Mouse (Mus musculus) megakaryocyte, embryonic 14.5 days (primary cell): Measurements from ENCODE around the gene Dgkg. TPM values are rescaled to one million over a fixed set of nuclear protein-coding genes. Genes with fewer than 3 reads are reported as not detected.

Experiments used
- H3K27me3 ChIP-seq: replicated peaks from 2 replicates; pipeline ENCODE3; 2012; ENCODE audit warnings: inconsistent platforms
- H3K36me3 ChIP-seq: replicated peaks from 2 replicates; pipeline ENCODE3; 2012; ENCODE audit warnings: low read length, inconsistent platforms, mixed read lengths
- H3K4me1 ChIP-seq: 2 replicates; pipeline ENCODE4 v1.6.1; 2012; ENCODE audit warnings: inconsistent platforms
- H3K4me3 ChIP-seq: replicated peaks from 2 replicates; pipeline ENCODE3; 2012; ENCODE audit warnings: moderate library complexity, mild to moderate bottlenecking, inconsistent platforms
- H3K9me3 ChIP-seq: 2 replicates; pipeline ENCODE4 v1.6.1; 2012; ENCODE audit warnings: inconsistent platforms
- FLI1 ChIP-seq: IDR thresholded peaks from 2 replicates; pipeline ENCODE4 v1.6.1; 2012; ENCODE audit warnings: low read length, inconsistent platforms, mixed read lengths
- GATA1 ChIP-seq: IDR thresholded peaks from 3 replicates; pipeline ENCODE4 v1.6.1; 2012; ENCODE audit warnings: mixed read lengths, low read length, inconsistent platforms, borderline replicate concordance
- polyA plus RNA-seq: library from polyadenylated mRNA; stranded (reverse); fragments of >175 nt; gene quantifications from 2 replicates; pipeline ENCODE4 v1.2.3, GENCODE M21; 2012; ENCODE audit warnings: low replicate concordance; ENCODE audit not compliant: insufficient read depth

Gene Dgkg
- polyA plus RNA-seq, 1 experiment: 2.9 TPM

DNA sequence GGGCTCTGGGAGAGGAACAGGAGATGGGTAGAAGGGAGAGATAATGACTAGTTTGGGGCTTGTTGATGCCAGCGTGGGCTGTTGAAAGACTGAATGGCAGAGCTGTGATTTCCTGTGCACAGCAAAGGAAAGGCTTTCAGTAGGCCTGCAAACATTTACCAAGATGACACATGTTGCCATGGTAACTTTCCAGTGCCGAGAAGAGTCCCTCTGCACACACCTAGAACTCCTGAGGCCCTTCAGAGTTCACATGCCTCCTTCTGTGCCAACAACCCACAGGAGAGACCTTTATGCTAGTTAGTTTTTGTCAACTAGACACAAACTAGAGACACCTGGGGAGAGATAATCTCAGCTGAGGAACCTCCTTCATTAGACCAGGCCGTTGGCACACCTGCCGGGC lies 163.6 kb downstream of the Dgkg start:
- Histone ChIP-seq H3K4me1 (peaks cover 3% of the 10 kb centered on the region; the same call in 1 of the 2 replicates), H3K9me3 (no peaks in the 10 kb centered on the region), H3K27me3 (no peaks in the 10 kb centered on the region), H3K4me3 (no peak overlapping the region), H3K36me3 (peaks cover 99% of the 10 kb centered on the region)
- no peak for TF ChIP-seq GATA1
- TF ChIP-seq FLI1: no peak

DNA sequence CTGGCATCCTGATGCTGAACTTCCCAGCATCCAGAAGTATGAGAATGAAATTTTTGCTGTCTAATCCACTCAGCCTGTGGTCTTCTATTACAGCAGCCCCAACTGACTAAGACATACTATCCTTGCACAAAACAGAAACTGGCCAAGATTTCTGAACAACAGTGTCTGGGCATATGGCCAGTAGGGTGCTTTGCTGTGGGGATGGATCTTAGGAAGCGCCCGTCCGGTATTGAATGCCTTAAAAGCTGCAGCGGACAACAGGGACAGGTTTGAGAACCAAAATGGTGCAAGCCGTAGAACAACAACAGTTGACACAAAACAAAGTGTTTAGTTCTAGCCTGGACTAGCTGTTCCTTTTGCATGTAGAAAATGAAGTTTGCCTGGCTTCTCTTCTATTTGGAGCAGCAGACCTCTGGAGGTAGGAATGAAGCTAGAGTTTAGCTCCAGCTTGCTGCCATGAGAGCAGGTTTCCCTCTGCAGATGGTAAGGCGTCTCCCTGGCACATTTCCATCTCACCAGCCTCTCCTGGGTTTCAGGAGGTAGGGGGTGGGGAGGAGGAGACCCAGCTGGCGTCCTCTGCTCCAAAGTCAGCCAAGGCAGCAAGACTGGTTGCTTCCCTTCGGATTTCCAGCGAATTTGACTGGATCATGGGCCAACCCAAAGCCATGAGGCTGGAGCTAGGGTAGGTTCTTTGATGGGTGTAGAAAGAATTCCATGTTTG lies 165.4 kb downstream of the Dgkg start:
- no peaks in the 10 kb centered on the region for H3K27me3 ChIP-seq
- H3K9me3 ChIP-seq: no peaks in the 10 kb centered on the region
- peaks cover 93% of the 10 kb centered on the region for H3K36me3 ChIP-seq
- no peak overlapping the region for H3K4me3 ChIP-seq
- TF ChIP-seq GATA1 (no peak), FLI1 (no peak)
- H3K4me1 ChIP-seq: peaks cover 3% of the 10 kb centered on the region; the same call in 1 of the 2 replicates

DNA sequence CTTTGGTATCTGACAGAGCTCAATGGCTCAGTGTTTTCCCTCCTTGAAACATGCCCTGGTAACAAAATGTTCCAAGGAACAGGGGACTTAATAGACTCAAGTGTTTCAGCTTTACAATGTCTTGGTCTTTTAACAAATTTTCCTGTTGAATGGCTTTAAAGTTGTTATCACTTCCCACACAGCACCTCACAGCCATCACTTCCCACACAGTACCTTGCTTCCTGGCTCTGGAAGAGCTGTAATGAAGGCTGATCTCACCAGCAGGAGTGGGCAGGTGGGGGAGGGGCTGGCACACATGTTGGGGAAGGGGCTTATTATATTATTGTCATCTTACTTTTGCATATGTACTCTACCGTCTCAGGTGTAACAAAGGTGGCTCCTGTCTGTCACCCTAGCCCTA lies 173.1 kb downstream of the Dgkg start:
- Histone ChIP-seq H3K9me3 (no peaks in the 10 kb centered on the region), H3K27me3 (no peaks in the 10 kb centered on the region), H3K36me3 (peaks cover 81% of the 10 kb centered on the region), H3K4me3 (no peak overlapping the region), H3K4me1 (peaks cover 4% of the 10 kb centered on the region; the same call in 1 of the 2 replicates)
- TF ChIP-seq FLI1: no peak
- TF ChIP-seq GATA1: no peak

GRCm38 (mm10) chr16:22479322-22479721 lies 177.7 kb downstream of the Dgkg start:
- peaks cover 4% of the 10 kb centered on the region; the same call in 1 of the 2 replicates for H3K4me1 ChIP-seq
- H3K36me3 ChIP-seq: peaks cover 72% of the 10 kb centered on the region
- no peaks in the 10 kb centered on the region for H3K9me3 ChIP-seq
- H3K27me3 ChIP-seq: no peaks in the 10 kb centered on the region
- TF ChIP-seq GATA1: no peak
- no peak for TF ChIP-seq FLI1
- H3K4me3 ChIP-seq: no peak overlapping the region

DNA sequence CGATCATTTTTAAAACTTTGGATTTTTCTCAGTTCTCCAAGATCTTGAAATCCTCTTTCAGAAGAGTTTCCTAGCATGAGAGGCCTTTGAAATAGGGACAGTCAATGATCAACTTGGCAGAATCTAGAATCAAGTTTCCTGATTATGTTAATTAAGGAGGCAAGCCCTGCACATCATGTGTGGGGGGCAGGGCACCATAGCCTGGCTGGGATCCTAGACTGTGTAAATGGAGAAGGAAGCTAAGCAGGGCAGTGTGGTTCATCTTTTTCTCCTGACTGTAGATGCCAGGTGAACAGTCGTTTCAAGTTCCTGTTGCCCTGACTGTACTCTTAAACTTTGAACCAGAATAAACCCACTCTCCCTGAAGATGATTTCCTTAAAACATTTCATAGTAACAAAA lies 185.3 kb downstream of the Dgkg start:
- no peak for TF ChIP-seq FLI1
- no peak for TF ChIP-seq GATA1
- no peak overlapping the region for H3K4me3 ChIP-seq
- peaks cover 4% of the 10 kb centered on the region; the same call in 1 of the 2 replicates for H3K4me1 ChIP-seq
- H3K36me3 ChIP-seq: peaks cover 72% of the 10 kb centered on the region
- H3K9me3 ChIP-seq: peaks cover 14% of the 10 kb centered on the region
- H3K27me3 ChIP-seq: no peaks in the 10 kb centered on the region

GRCm38 (mm10) chr16:22469385-22469784 lies 187.6 kb downstream of the Dgkg start:
- H3K27me3 ChIP-seq: no peaks in the 10 kb centered on the region
- peaks cover 11% of the 10 kb centered on the region for H3K4me1 ChIP-seq
- no peak for TF ChIP-seq GATA1
- TF ChIP-seq FLI1: no peak
- H3K4me3 ChIP-seq: no peak overlapping the region
- H3K9me3 ChIP-seq: peaks cover 14% of the 10 kb centered on the region
- H3K36me3 ChIP-seq: peaks cover 57% of the 10 kb centered on the region

- Histone ChIP-seq H3K27me3 (no peaks in the 10 kb centered on the region), H3K9me3 (no peaks in the 10 kb centered on the region), H3K4me3 (no peak overlapping the region), H3K4me1 (peaks cover 21% of the 10 kb centered on the region), H3K36me3 (peaks cover 35% of the 10 kb centered on the region)
- no peak for TF ChIP-seq FLI1
- no peak for TF ChIP-seq GATA1
Measured at GRCm38 (mm10) chr16:22467111-22467510, 189.9 kb downstream of the Dgkg start.

DNA sequence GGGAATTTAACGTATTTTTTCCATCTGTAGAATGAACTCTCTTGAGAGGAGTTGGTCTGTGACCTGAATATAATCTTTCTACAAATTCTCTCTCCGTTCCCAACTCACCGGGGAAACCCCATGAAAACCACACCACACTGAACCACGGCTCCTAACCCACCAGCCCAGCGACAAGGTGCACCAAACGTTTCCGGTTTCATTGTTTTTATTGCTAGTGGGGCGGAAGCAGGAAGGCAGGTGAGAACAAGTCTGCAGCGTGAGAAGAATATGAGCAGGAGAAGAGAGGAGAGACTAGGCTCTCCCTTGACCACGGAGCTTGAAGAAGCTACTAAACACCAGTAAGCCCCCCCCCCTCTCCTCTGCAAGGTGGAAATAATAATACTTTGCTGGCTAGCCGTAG lies 190.6 kb downstream of the Dgkg start:
- H3K4me3 ChIP-seq: no peak overlapping the region
- TF ChIP-seq FLI1 (no peak), GATA1 (no peak)
- no peaks in the 10 kb centered on the region for H3K27me3 ChIP-seq
- peaks cover 29% of the 10 kb centered on the region for H3K36me3 ChIP-seq
- peaks cover 29% of the 10 kb centered on the region for H3K4me1 ChIP-seq
- no peaks in the 10 kb centered on the region for H3K9me3 ChIP-seq

- Histone ChIP-seq H3K4me1 (peaks cover 33% of the 10 kb centered on the region), H3K27me3 (peaks cover 3% of the 10 kb centered on the region), H3K4me3 (no peak overlapping the region), H3K9me3 (no peaks in the 10 kb centered on the region), H3K36me3 (peaks cover 3% of the 10 kb centered on the region)
- TF ChIP-seq FLI1: no peak
- no peak for TF ChIP-seq GATA1
Measured at GRCm38 (mm10) chr16:22462220-22462619, 194.8 kb downstream of the Dgkg start.

DNA sequence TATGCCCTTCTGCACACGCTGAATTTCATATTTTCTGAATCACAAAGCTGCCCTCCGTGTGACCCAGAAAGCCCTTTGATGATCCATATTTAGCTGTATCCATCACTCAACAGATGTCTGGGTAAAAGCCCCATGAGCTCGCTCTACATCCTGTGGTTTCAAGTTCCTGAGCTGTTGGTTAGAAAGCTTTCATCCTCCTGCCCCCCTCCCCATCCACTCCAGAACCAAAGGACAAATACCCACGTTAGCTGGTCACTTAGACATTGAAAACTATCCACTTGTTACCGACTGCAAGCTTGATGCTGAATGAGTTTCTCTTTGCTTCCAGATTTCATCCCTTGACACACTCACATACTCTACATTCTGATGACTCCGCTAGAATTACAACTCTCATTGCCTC lies 195.3 kb downstream of the Dgkg start:
- no peaks in the 10 kb centered on the region for H3K9me3 ChIP-seq
- H3K4me1 ChIP-seq: peaks cover 33% of the 10 kb centered on the region
- H3K4me3 ChIP-seq: peak overlapping the region; percentile 10
- TF ChIP-seq GATA1 (no peak), FLI1 (no peak)
- H3K27me3 ChIP-seq: peaks cover 3% of the 10 kb centered on the region
- no peaks in the 10 kb centered on the region for H3K36me3 ChIP-seq
